Mouse (Mus musculus) splenic B cell, adult 2 months (primary cell): Measurements from ENCODE around the gene Kif2a.

Experiments
- DNase-seq: peaks from one replicate; pipeline ENCODE4 v3.0.0-alpha.2; 2011; ENCODE audit warnings: low read depth, low spot score
- H3K27me3 ChIP-seq: 2 replicates; pipeline ENCODE4 v1.6.1; 2012; ENCODE audit warnings: mild to moderate bottlenecking, low read length, moderate library complexity, mixed read lengths; ENCODE audit not compliant: control insufficient read depth, poor library complexity, insufficient read depth, severe bottlenecking
- H3K36me3 ChIP-seq: 2 replicates; pipeline ENCODE4 v1.6.1; 2012; ENCODE audit warnings: mild to moderate bottlenecking, low read length, moderate library complexity, mixed read lengths; ENCODE audit not compliant: control insufficient read depth, poor library complexity, insufficient read depth, severe bottlenecking

The Kif2a gene

GRCm38 (mm10) chr13:107021461-107022265, at the start of gene Kif2a:
Gene Kif2a (minus strand): TSS chr13:107022126.
- no peaks in the 10 kb centered on the region for H3K27me3 ChIP-seq
- DNase-seq = peak; percentile 49
- H3K36me3 ChIP-seq = no peaks in the 10 kb centered on the region

GRCm38 (mm10) chr13:107069061-107069460, 47.1 kb upstream of the Kif2a start:
- no peak for DNase-seq
- H3K36me3 ChIP-seq = no peaks in the 10 kb centered on the region
- no peaks in the 10 kb centered on the region for H3K27me3 ChIP-seq

GRCm38 (mm10) chr13:107065098-107065855, 43.4 kb upstream of the Kif2a start:
- Histone ChIP-seq H3K27me3 (no peaks in the 10 kb centered on the region), H3K36me3 (no peaks in the 10 kb centered on the region)
- no peak for DNase-seq

GRCm38 (mm10) chr13:107064263-107064662, 42.3 kb upstream of the Kif2a start:
- Histone ChIP-seq H3K36me3 (no peaks in the 10 kb centered on the region), H3K27me3 (no peaks in the 10 kb centered on the region)
- no peak for DNase-seq

GRCm38 (mm10) chr13:107063115-107063807, 41.3 kb upstream of the Kif2a start:
- no peak for DNase-seq
- no peaks in the 10 kb centered on the region for H3K27me3 ChIP-seq
- no peaks in the 10 kb centered on the region for H3K36me3 ChIP-seq

- DNase-seq = no peak
- Histone ChIP-seq H3K27me3 (no peaks in the 10 kb centered on the region), H3K36me3 (no peaks in the 10 kb centered on the region)
These were observed 38.2 kb upstream of the Kif2a start for GRCm38 (mm10) chr13:107060098-107060497.

- H3K27me3 ChIP-seq = no peaks in the 10 kb centered on the region
- no peak for DNase-seq
- no peaks in the 10 kb centered on the region for H3K36me3 ChIP-seq
These were observed 37.5 kb upstream of the Kif2a start for GRCm38 (mm10) chr13:107059460-107059859.

- no peaks in the 10 kb centered on the region for H3K27me3 ChIP-seq
- no peaks in the 10 kb centered on the region for H3K36me3 ChIP-seq
- DNase-seq = peak; percentile 70
These were observed 34.4 kb upstream of the Kif2a start for GRCm38 (mm10) chr13:107056318-107056717.

- no peaks in the 10 kb centered on the region for H3K27me3 ChIP-seq
- H3K36me3 ChIP-seq = no peaks in the 10 kb centered on the region
- DNase-seq = no peak
These were observed 32.6 kb upstream of the Kif2a start for GRCm38 (mm10) chr13:107054496-107054895.

GRCm38 (mm10) chr13:107051342-107051741, 29.4 kb upstream of the Kif2a start:
- Histone ChIP-seq H3K36me3 (no peaks in the 10 kb centered on the region), H3K27me3 (no peaks in the 10 kb centered on the region)
- no peak for DNase-seq

GRCm38 (mm10) chr13:107044229-107044628, 22.3 kb upstream of the Kif2a start:
- Histone ChIP-seq H3K27me3 (no peaks in the 10 kb centered on the region), H3K36me3 (no peaks in the 10 kb centered on the region)
- DNase-seq = no peak

- no peaks in the 10 kb centered on the region for H3K27me3 ChIP-seq
- DNase-seq = no peak
- H3K36me3 ChIP-seq = no peaks in the 10 kb centered on the region
These were observed 20.6 kb upstream of the Kif2a start for GRCm38 (mm10) chr13:107042551-107042950.

GRCm38 (mm10) chr13:107039493-107039892, 17.6 kb upstream of the Kif2a start:
- Histone ChIP-seq H3K27me3 (no peaks in the 10 kb centered on the region), H3K36me3 (no peaks in the 10 kb centered on the region)
- no peak for DNase-seq

- H3K36me3 ChIP-seq = no peaks in the 10 kb centered on the region
- DNase-seq = no peak
- no peaks in the 10 kb centered on the region for H3K27me3 ChIP-seq
These were observed 16.4 kb upstream of the Kif2a start for GRCm38 (mm10) chr13:107038346-107038745.
